8 mouse cellular contexts compared by ENCODE assay signal in the genomic region with DNA sequence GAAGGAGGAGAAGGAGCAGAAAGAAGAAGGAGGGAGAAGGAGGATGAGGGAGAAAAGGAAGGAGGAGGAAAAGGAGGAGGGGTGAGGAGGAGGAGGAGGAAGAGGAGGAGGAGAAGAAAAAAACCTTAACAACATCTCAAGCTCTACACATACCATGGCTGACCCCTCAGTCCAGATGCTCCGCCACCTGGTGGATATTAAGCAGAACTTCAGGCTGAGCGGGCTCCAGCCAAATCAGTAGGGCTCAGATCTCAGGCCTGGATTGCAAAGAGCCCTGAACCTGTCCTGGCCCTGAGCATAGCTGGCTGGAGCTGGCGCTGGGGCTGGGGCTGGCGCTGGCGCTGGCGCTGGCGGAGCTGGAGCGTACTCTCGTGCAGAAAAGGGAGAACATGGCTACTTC. TPM values are rescaled to one million over a fixed set of nuclear protein-coding genes. Genes with fewer than 3 reads are reported as not detected.
DNase-seq lines count a peak whose midpoint lies in the region; ATAC-seq lines count a peak whose summit lies in the region.

No protein-coding gene starts in this region.

- no peak overlapping the region for H3K27ac ChIP-seq in forebrain, embryonic 15.5 days (replicated peaks)
- H3K27ac ChIP-seq in hindbrain, embryonic 13.5 days = no peak overlapping the region
- no peak overlapping the region for H3K27ac ChIP-seq in limb, embryonic 11.5 days (replicated peaks; ENCODE audit: low read depth, low read length)
- no peak overlapping the region for H3K27ac ChIP-seq in midbrain, embryonic 15.5 days

- H3K4me1 ChIP-seq in forebrain, embryonic 15.5 days = no peaks in the 10 kb centered on the region
- H3K4me1 ChIP-seq in hindbrain, embryonic 13.5 days (replicated peaks) = 0 out of 2 replicates have a peak, but pooled peaks cover 2% of the 10 kb centered on the region
- no peaks in the 10 kb centered on the region for H3K4me1 ChIP-seq in limb, embryonic 11.5 days (ENCODE audit: control insufficient read depth, insufficient read depth, low read length)
- 0 out of 2 replicates have a peak, but pooled peaks cover 2% of the 10 kb centered on the region for H3K4me1 ChIP-seq in midbrain, embryonic 15.5 days

- 0% methylated on average over 9 of the region's 9 CpGs for WGBS in forebrain, embryonic 15.5 days
- 2% methylated on average over 9 of the region's 9 CpGs for WGBS in hindbrain, embryonic 13.5 days
- 1% methylated on average over 9 of the region's 9 CpGs for WGBS in limb, embryonic 11.5 days
- 2% methylated on average over 9 of the region's 9 CpGs for WGBS in midbrain, embryonic 15.5 days

- no peaks in the 10 kb centered on the region for H3K36me3 ChIP-seq in forebrain, embryonic 15.5 days
- no peaks in the 10 kb centered on the region for H3K36me3 ChIP-seq in hindbrain, embryonic 13.5 days
- no peaks in the 10 kb centered on the region for H3K36me3 ChIP-seq in limb, embryonic 11.5 days (ENCODE audit: control insufficient read depth, insufficient read depth, low read length)
- H3K36me3 ChIP-seq in midbrain, embryonic 15.5 days (replicated peaks) = no peaks in the 10 kb centered on the region
- H3K36me3 ChIP-seq in splenic B cell, adult 2 months (ENCODE audit: control insufficient read depth, insufficient read depth, low read length, poor library complexity, severe bottlenecking) = no peaks in the 10 kb centered on the region

- no peak overlapping the region for H3K9ac ChIP-seq in forebrain, embryonic 15.5 days (replicated peaks)
- no peak overlapping the region for H3K9ac ChIP-seq in hindbrain, embryonic 13.5 days
- H3K9ac ChIP-seq in limb, embryonic 11.5 days (ENCODE audit: low read length) = no peak overlapping the region
- H3K9ac ChIP-seq in midbrain, embryonic 15.5 days = no peak overlapping the region

- no peaks in the 10 kb centered on the region for H3K9me3 ChIP-seq in forebrain, embryonic 15.5 days
- no peaks in the 10 kb centered on the region for H3K9me3 ChIP-seq in hindbrain, embryonic 13.5 days
- H3K9me3 ChIP-seq in limb, embryonic 11.5 days (ENCODE audit: control insufficient read depth, low read length) = 0 out of 2 replicates have a peak, but pooled peaks cover 3% of the 10 kb centered on the region
- no peaks in the 10 kb centered on the region for H3K9me3 ChIP-seq in midbrain, embryonic 15.5 days

- peak; percentile 78 for ATAC-seq in forebrain, embryonic 15.5 days (replicated peaks)
- peak; percentile 72; the same call in 1 of the 2 replicates for ATAC-seq in hindbrain, embryonic 13.5 days (ENCODE audit: low FRiP score)
- peak; percentile 63 for ATAC-seq in limb, embryonic 11.5 days (ENCODE audit: insufficient number of reproducible peaks, low FRiP score, low TSS enrichment, low read depth)
- ATAC-seq in midbrain, embryonic 15.5 days (replicated peaks) = peak; percentile 85

- H3K27me3 ChIP-seq in forebrain, embryonic 15.5 days = no peaks in the 10 kb centered on the region
- 0 out of 2 replicates have a peak, but pooled peaks cover 5% of the 10 kb centered on the region for H3K27me3 ChIP-seq in hindbrain, embryonic 13.5 days
- no peaks in the 10 kb centered on the region for H3K27me3 ChIP-seq in limb, embryonic 11.5 days (ENCODE audit: control insufficient read depth, insufficient read depth, low read length)
- H3K27me3 ChIP-seq in midbrain, embryonic 15.5 days (replicated peaks) = no peaks in the 10 kb centered on the region
- H3K27me3 ChIP-seq in splenic B cell, adult 2 months (ENCODE audit: control insufficient read depth, insufficient read depth, low read length, poor library complexity, severe bottlenecking) = no peaks in the 10 kb centered on the region; the same call in 1 of the 2 replicates

- peak; percentile 56 to 63 for DNase-seq in right cerebral cortex, postnatal 10 days (ENCODE audit: low spot score in 2 of 2)
- DNase-seq in right cerebral cortex, postnatal 25 days = no peak
- DNase-seq in cerebellum, adult 11 months = peak; percentile 46
- DNase-seq in limb, embryonic 11.5 days (ENCODE audit: low spot score) = peak; percentile 89
- peak; percentile 81 for DNase-seq in splenic B cell, adult 2 months (ENCODE audit: low read depth, low spot score)

- H3K4me3 ChIP-seq in forebrain, embryonic 15.5 days = no peak overlapping the region
- no peak overlapping the region for H3K4me3 ChIP-seq in hindbrain, embryonic 13.5 days
- H3K4me3 ChIP-seq in limb, embryonic 11.5 days (ENCODE audit: low read depth, low read length) = no peak overlapping the region
- H3K4me3 ChIP-seq in midbrain, embryonic 15.5 days = no peak overlapping the region

- H3K4me2 ChIP-seq in forebrain, embryonic 15.5 days (replicated peaks) = no peak overlapping the region
- H3K4me2 ChIP-seq in hindbrain, embryonic 13.5 days = no peak overlapping the region
- 0 out of 2 replicates have a peak overlapping the region, but pooled peaks have one; percentile 4 for H3K4me2 ChIP-seq in limb, embryonic 11.5 days (ENCODE audit: low read depth, severe bottlenecking)
- no peak overlapping the region for H3K4me2 ChIP-seq in midbrain, embryonic 15.5 days

RNA-seq across cellular contexts. Expression of gene Efna3, which starts 14.7 kb away (rescaled TPM):
- 41.0 and 42.5 TPM in 2 replicates for polyA plus RNA-seq in forebrain, embryonic 15.5 days (2015; fragmentation: Nextera tagmentation; extraction: Ambion mirVana)
- polyA plus RNA-seq in hindbrain, embryonic 13.5 days (2015; fragmentation: Nextera tagmentation; extraction: Ambion mirVana) = 46.8 and 49.7 TPM in 2 replicates
- 13.9 and 19.3 TPM in 2 replicates for polyA plus RNA-seq in limb, embryonic 11.5 days (2014; fragmentation: Nextera tagmentation; extraction: Ambion mirVana)
- polyA plus RNA-seq in midbrain, embryonic 15.5 days (2015; fragmentation: Nextera tagmentation; extraction: Ambion mirVana) = 40.5 and 43.0 TPM in 2 replicates

RNA-seq across cellular contexts. Expression of gene Efna1, which starts 27.1 kb away (rescaled TPM):
- 9.2 and 9.9 TPM in 2 replicates for polyA plus RNA-seq in forebrain, embryonic 15.5 days (2015; fragmentation: Nextera tagmentation; extraction: Ambion mirVana)
- polyA plus RNA-seq in hindbrain, embryonic 13.5 days (2015; fragmentation: Nextera tagmentation; extraction: Ambion mirVana) = 12.1 and 12.4 TPM in 2 replicates
- 42.4 and 47.7 TPM in 2 replicates for polyA plus RNA-seq in limb, embryonic 11.5 days (2014; fragmentation: Nextera tagmentation; extraction: Ambion mirVana)
- polyA plus RNA-seq in midbrain, embryonic 15.5 days (2015; fragmentation: Nextera tagmentation; extraction: Ambion mirVana) = 8.0 and 10.2 TPM in 2 replicates

RNA-seq across cellular contexts. Expression of gene Efna4, which starts 29.7 kb away (rescaled TPM):
- 14.4 and 15.7 TPM in 2 replicates for polyA plus RNA-seq in forebrain, embryonic 15.5 days (2015; fragmentation: Nextera tagmentation; extraction: Ambion mirVana)
- 8.6 and 9.8 TPM in 2 replicates for polyA plus RNA-seq in hindbrain, embryonic 13.5 days (2015; fragmentation: Nextera tagmentation; extraction: Ambion mirVana)
- 46.9 and 48.9 TPM in 2 replicates for polyA plus RNA-seq in limb, embryonic 11.5 days (2014; fragmentation: Nextera tagmentation; extraction: Ambion mirVana)
- polyA plus RNA-seq in midbrain, embryonic 15.5 days (2015; fragmentation: Nextera tagmentation; extraction: Ambion mirVana) = 4.3 and 5.8 TPM in 2 replicates

RNA-seq across cellular contexts. Expression of gene Slc50a1, which starts 37.7 kb away (rescaled TPM):
- 35.4 and 40.6 TPM in 2 replicates for polyA plus RNA-seq in forebrain, embryonic 15.5 days (2015; fragmentation: Nextera tagmentation; extraction: Ambion mirVana)
- 34.6 and 38.0 TPM in 2 replicates for polyA plus RNA-seq in hindbrain, embryonic 13.5 days (2015; fragmentation: Nextera tagmentation; extraction: Ambion mirVana)
- polyA plus RNA-seq in limb, embryonic 11.5 days (2014; fragmentation: Nextera tagmentation; extraction: Ambion mirVana) = 46.4 and 47.2 TPM in 2 replicates
- polyA plus RNA-seq in midbrain, embryonic 15.5 days (2015; fragmentation: Nextera tagmentation; extraction: Ambion mirVana) = 31.4 and 37.5 TPM in 2 replicates

RNA-seq across cellular contexts. Expression of gene Adam15, which starts 41.7 kb away (rescaled TPM):
- polyA plus RNA-seq in forebrain, embryonic 15.5 days (2015; fragmentation: Nextera tagmentation; extraction: Ambion mirVana) = 32.9 and 34.0 TPM in 2 replicates
- 41.5 and 47.0 TPM in 2 replicates for polyA plus RNA-seq in hindbrain, embryonic 13.5 days (2015; fragmentation: Nextera tagmentation; extraction: Ambion mirVana)
- polyA plus RNA-seq in limb, embryonic 11.5 days (2014; fragmentation: Nextera tagmentation; extraction: Ambion mirVana) = 17.8 and 21.0 TPM in 2 replicates
- 59.5 and 62.2 TPM in 2 replicates for polyA plus RNA-seq in midbrain, embryonic 15.5 days (2015; fragmentation: Nextera tagmentation; extraction: Ambion mirVana)
